Mouse (Mus musculus) adrenal gland, postnatal 0 days (tissue): ENCODE results near the gene Mcpt2. TPM values are rescaled to one million over a fixed set of nuclear protein-coding genes. Genes with fewer than 3 reads are reported as not detected.

Source experiments
- microRNA-seq: library from miRNA; unstranded; fragments of <30 nt; microRNA quantifications from one replicate; pipeline ENCODE4, GENCODE M21; 2016; ENCODE audit warnings: borderline replicate concordance; ENCODE audit not compliant: insufficient number of aligned reads
- polyA plus RNA-seq: library from polyadenylated mRNA; unstranded; fragments of >200 nt; fragmentation: Nextera tagmentation; extraction: Ambion mirVana; gene quantifications from 2 replicates; pipeline ENCODE4 v1.2.1, GENCODE M21; 2015

The Mcpt2 gene
- polyA plus RNA-seq: 0.12 TPM in 1 of 2 replicates, not detected in the other

DNA sequence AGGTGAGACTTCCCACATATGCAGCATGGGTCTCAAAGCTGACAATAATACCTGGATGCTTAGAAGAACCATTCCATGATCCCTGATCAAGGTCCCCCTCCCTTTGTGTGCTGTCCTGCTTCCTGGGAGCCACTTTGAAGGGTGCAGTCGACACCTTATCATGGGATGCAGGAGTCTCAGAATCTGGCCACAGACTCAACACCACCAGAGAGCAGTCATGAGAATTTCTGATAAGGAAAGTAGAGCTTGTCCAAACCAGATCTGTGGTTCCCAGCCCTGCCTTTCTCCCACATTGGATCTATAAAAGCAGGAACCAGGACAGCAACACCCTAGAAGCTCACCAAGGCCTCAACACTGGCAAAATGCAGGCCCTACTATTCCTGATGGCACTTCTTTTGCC lies at the start of gene Mcpt2:
Gene Mcpt2, plus strand, starts transcription at position 250 of the 400 bp plus-strand sequence.

DNA sequence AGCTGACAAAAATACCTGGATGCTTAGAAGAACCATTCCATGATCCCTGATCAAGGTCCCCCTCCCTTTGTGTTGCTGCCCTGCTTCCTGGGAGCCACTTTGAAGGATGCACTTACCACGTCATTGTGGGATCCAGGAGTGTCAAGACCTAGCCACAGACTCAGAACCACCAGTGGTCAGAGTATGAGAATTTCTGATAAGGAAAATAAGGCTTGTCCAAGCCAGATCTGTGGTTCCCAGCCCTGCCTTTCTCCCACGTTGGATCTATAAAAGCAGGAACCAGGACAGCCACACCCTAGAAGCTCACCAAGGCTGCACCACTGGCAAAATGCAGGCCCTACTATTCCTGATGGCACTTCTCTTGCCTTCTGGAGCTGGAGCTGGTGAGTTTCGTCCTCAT lies 24.2 kb upstream of the Mcpt2 start, which contains the start of gene Mcpt1:
Gene Mcpt1, plus strand, starts transcription at position 301 of the 400 bp plus-strand sequence.

DNA sequence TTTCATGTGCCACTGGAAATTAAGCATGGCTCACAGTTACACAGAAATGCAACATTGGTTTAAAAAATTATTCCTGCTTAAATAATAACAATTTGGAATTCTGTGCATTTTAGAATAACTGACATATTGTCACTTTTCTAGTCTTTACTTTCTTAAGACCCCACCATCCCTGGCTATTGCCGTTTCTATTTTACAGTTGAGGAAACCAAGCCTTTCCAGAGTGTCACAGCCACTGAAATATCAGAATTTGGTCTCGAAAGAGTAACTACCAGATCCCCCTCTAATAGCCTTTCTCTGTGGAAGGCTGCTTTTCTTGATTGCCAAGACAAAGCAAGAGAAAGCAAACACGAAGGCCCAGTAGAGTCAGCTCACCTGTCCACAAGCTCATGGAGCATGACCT lies 11.4 kb upstream of the Mcpt2 start, which contains the start of gene Mcpt9:
Gene Mcpt9, minus strand, starts transcription at position 101 of the 400 bp plus-strand sequence.

DNA sequence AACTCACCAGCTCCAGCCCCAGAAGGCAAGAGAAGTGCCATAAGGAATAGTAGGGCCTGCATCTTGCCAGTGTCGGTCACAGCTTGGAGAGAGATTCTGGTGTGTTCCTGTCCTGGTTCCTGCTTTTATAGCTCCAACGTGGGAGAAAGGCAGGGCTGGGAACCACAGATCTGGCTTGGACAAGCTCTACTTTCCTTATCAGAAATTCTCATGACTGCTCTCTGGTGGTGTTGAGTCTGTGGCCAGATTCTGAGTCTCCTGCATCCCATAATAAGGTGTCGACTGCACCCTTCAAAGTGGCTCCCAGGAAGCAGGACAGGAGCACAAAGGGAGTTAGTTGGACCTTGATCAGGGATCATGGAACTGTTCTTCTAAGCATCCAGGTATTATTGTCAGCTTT lies 20.4 kb downstream of the Mcpt2 start, which contains the start of gene Mcpt4:
Gene Mcpt4, minus strand, starts transcription at position 101 of the 400 bp plus-strand sequence.

DNA sequence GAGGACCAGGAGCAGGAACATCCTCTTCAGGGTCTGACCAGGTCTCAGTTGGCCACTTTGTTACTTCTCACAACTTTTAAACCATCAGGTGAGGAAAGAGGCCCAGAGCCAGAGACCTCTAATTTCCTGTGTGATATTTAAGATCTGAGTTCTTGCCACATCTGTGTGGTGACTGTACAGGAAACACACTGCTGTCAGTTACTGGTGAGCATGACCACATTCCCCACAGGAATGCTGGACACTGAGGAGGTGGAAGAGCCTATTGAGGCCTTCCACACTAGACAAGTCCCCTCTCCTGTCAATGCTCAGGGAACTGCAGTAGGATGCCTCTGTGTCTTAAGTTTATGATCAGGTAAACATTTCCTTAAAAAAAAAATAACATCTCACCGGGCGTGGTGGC lies 43.3 kb downstream of the Mcpt2 start, which contains the start of gene Mcpt8:
Gene Mcpt8, minus strand, starts transcription at position 107 of the 400 bp plus-strand sequence.

Small RNAs within 50 kb of the gene (microRNA-seq; reads per million reads assigned to microRNA genes)
- gene Mir6949: not detected

Other genes starting within 250 kb of the Mcpt2 start
- 12.6 and 13.1 TPM in 2 replicates for gene Nfatc4, start 218.9 kb upstream of the Mcpt2 start, polyA plus RNA-seq
- 5.9 and 6.6 TPM in 2 replicates for gene Nynrin, start 188.0 kb upstream of the Mcpt2 start, polyA plus RNA-seq
- gene Cbln3, start 157.6 kb upstream of the Mcpt2 start, polyA plus RNA-seq: 0.28 and 0.29 TPM in 2 replicates
- 7.3 and 9.3 TPM in 2 replicates for gene Khnyn, start 157.1 kb upstream of the Mcpt2 start, polyA plus RNA-seq
- 55.6 and 63.8 TPM in 2 replicates for gene Sdr39u1, start 141.7 kb upstream of the Mcpt2 start, polyA plus RNA-seq
- gene Cma1, start 97.4 kb upstream of the Mcpt2 start, polyA plus RNA-seq: 45.9 and 61.2 TPM in 2 replicates
- gene Cma2, start 91.1 kb upstream of the Mcpt2 start, polyA plus RNA-seq: not detected in 2 replicates
- not detected in 2 replicates for gene Mcpt1, start 24.1 kb upstream of the Mcpt2 start, polyA plus RNA-seq
- not detected in 2 replicates for gene Mcpt9, start 11.5 kb upstream of the Mcpt2 start, polyA plus RNA-seq
- 3.6 and 6.1 TPM in 2 replicates for gene Mcpt4, start 20.3 kb downstream of the Mcpt2 start, polyA plus RNA-seq
- gene Mcpt8, start 43.2 kb downstream of the Mcpt2 start, polyA plus RNA-seq: 0.30 and 0.81 TPM in 2 replicates
- gene Ctsg, start 60.5 kb downstream of the Mcpt2 start, polyA plus RNA-seq: 2.7 and 3.5 TPM in 2 replicates
- gene Gzme, start 78.6 kb downstream of the Mcpt2 start, polyA plus RNA-seq: not detected in 2 replicates
- not detected in 2 replicates for gene Gzmd, start 90.6 kb downstream of the Mcpt2 start, polyA plus RNA-seq
- gene Gzmg, start 117.5 kb downstream of the Mcpt2 start, polyA plus RNA-seq: not detected in 2 replicates
- gene Gzmn, start 132.6 kb downstream of the Mcpt2 start, polyA plus RNA-seq: not detected in 2 replicates
- gene Gzmf, start 169.4 kb downstream of the Mcpt2 start, polyA plus RNA-seq: not detected in 2 replicates
- 0.25 TPM in 1 of 2 replicates, not detected in the other for gene Gzmc, start 192.6 kb downstream of the Mcpt2 start, polyA plus RNA-seq
- 0.14 and 0.33 TPM in 2 replicates for gene Gzmb, start 220.2 kb downstream of the Mcpt2 start, polyA plus RNA-seq